Mouse (Mus musculus) liver, embryonic 13.5 days (tissue): Measurements from ENCODE around the gene Serpinb6a. TPM values are rescaled to one million over a fixed set of nuclear protein-coding genes. Genes with fewer than 3 reads are reported as not detected.

Experiments used
- ATAC-seq: fragments of 200-750 bp; cut with Nextera tagmentation; 2 replicates; pipeline ENCODE4 v1.8.0; 2017; ENCODE audit warnings: low read depth, mild to moderate bottlenecking, moderate number of reproducible peaks, moderate library complexity
- DNase-seq: peaks from one replicate; pipeline ENCODE4 v3.0.0; 2022
- H3K27ac ChIP-seq: fragments of 300-500 bp; sonication (generic); 2 replicates; pipeline ENCODE4 v1.5.1; 2015; ENCODE audit warnings: moderate library complexity, mild to moderate bottlenecking, inconsistent platforms
- H3K27me3 ChIP-seq: fragments of 300-500 bp; sonication (generic); 2 replicates; pipeline ENCODE4 v1.6.1; 2015; ENCODE audit warnings: mild to moderate bottlenecking, inconsistent platforms
- H3K36me3 ChIP-seq: fragments of 300-500 bp; sonication (generic); 2 replicates; pipeline ENCODE4 v1.6.1; 2015; ENCODE audit warnings: mild to moderate bottlenecking, inconsistent platforms
- H3K4me1 ChIP-seq: fragments of 300-500 bp; sonication (generic); replicated peaks from 2 replicates; pipeline ENCODE4 v1.6.1; 2015; ENCODE audit warnings: inconsistent platforms
- H3K4me2 ChIP-seq: fragments of 300-500 bp; sonication (generic); 2 replicates; pipeline ENCODE4 v1.6.1; 2015; ENCODE audit warnings: inconsistent platforms, mild to moderate bottlenecking, moderate library complexity
- H3K4me3 ChIP-seq: fragments of 300-500 bp; sonication (generic); replicated peaks from 2 replicates; pipeline ENCODE4 v1.5.1; 2015; ENCODE audit warnings: mild to moderate bottlenecking, inconsistent platforms
- H3K9ac ChIP-seq: fragments of 300-500 bp; sonication (generic); 2 replicates; pipeline ENCODE4 v1.6.1; 2015; ENCODE audit warnings: mild to moderate bottlenecking, inconsistent platforms
- H3K9me3 ChIP-seq: fragments of 300-500 bp; sonication (generic); replicated peaks from 2 replicates; pipeline ENCODE4 v1.6.1; 2016; ENCODE audit warnings: inconsistent platforms
- WGBS: fragments of 180-500 bp; shearing (Covaris S2); methylation state at CpG from one replicate; pipeline ENCODE4 v1.1.7; 2015; ENCODE audit not compliant: insufficient replicate concordance; 5-methylcytosine and 5-hydroxymethylcytosine counted together
- polyA plus RNA-seq: library from polyadenylated mRNA; unstranded; fragments of >200 nt; fragmentation: Nextera tagmentation; extraction: Ambion mirVana; gene quantifications from 2 replicates; pipeline ENCODE4 v1.2.1, GENCODE M21; 2015

The Serpinb6a gene
- polyA plus RNA-seq, 1 experiment from 2014 or later, result 14.2 TPM

DNA sequence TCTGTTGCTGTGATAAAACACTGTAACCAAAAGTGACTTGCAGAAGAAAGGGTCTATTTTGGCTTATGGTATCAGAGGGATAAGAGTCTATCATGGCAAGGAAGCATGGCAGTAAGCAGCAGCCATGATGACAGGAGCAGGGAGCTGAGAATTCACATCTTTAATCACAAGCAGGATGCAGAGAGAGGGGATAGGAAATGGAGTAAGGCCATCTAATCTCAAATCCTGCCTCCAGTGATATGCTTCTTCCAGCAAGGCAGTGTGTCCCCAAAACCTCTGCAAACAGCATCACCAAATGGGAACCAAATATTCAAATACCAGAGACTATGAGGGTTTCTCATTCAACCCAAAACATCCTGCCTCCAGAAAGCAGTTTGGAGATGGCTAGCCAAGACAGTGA lies 36.0 kb downstream of the Serpinb6a start:
- H3K36me3 ChIP-seq, result 0 out of 2 replicates have a peak, but pooled peaks cover 4% of the 10 kb centered on the region
- no peaks in the 10 kb centered on the region for H3K9me3 ChIP-seq
- no peak for ATAC-seq
- H3K4me3 ChIP-seq, result no peak overlapping the region
- no peaks in the 10 kb centered on the region for H3K27me3 ChIP-seq
- no peak overlapping the region for H3K27ac ChIP-seq
- H3K4me1 ChIP-seq, result peaks cover 25% of the 10 kb centered on the region
- DNase-seq, result no peak
- H3K4me2 ChIP-seq, result no peak overlapping the region
- H3K9ac ChIP-seq, result no peak overlapping the region

- no peak overlapping the region; the same call in 1 of the 2 replicates for H3K27ac ChIP-seq
Observed at GRCm38 (mm10) chr13:33966025-33966412, 36.6 kb downstream of the Serpinb6a start.

GRCm38 (mm10) chr13:33965056-33966024 lies 37.3 kb downstream of the Serpinb6a start:
- peak overlapping the region; percentile 74 for H3K9ac ChIP-seq

More at GRCm38 (mm10) chr13:33966025-33966412, 36.6 kb downstream of the Serpinb6a start:
- Histone ChIP-seq H3K4me3 (peak overlapping the region; percentile 69), H3K9me3 (no peaks in the 10 kb centered on the region), H3K4me2 (peak overlapping the region; percentile 80), H3K27me3 (no peaks in the 10 kb centered on the region), H3K36me3 (0 out of 2 replicates have a peak, but pooled peaks cover 4% of the 10 kb centered on the region), H3K9ac (peak overlapping the region; percentile 74), H3K4me1 (peaks cover 25% of the 10 kb centered on the region)
- WGBS, result 45% methylated on average over 4 of the region's 4 CpGs
- no peak for ATAC-seq
- no peak for DNase-seq

DNA sequence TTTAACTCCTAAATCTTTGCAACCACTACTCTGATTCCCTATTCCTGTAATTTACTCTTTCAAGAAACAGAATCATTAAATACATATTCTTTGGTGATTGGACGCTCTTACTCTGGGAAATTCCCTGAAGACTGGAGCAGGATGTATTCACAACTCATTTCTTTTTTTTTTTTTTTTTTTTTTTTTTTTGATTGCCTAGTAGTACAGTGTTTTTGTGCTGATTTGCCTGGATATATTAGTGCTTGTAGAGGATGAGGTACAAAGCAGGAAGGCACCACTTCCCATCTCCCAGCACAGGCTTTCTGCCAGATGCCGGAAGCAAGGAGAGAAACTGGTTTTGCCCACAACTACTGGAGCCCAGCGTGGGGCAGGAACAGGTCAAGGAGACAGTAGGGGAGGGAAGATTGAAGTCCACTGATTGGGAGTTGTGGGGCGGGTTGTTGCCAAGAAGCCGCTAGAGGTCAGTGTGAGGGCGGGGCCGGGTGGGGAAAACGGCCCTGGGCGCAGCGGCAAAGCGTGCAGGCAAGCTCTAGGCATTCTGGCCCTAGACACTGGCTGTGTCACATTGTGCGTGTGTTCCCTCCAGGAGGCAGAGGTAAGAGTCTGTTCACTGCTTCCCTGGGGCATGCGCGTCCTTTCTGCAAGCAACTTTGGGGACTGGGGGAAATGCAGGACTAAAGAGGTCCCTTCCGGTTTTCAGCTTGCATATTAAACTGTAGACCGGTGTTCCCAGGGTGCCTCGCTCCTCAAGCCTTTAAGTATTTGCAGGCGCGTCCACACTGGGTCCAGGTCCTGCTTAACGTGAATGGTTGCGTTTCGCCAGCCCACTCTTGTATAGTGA lies 38.2 kb downstream of the Serpinb6a start, which contains the start of gene Nqo2:
Nqo2 (plus strand) TSS at position 482 of the 841 bp plus-strand sequence.
- ATAC-seq, result peak; percentile 81
- DNase-seq, result peak; percentile 44
- no peaks in the 10 kb centered on the region for H3K27me3 ChIP-seq
- H3K4me1 ChIP-seq, result peaks cover 25% of the 10 kb centered on the region
- H3K4me2 ChIP-seq, result peak within 1 kb of the TSS; percentile 80
- H3K9me3 ChIP-seq, result no peaks in the 10 kb centered on the region
- peak within 1 kb of the TSS; percentile 74 for H3K9ac ChIP-seq
- H3K4me3 ChIP-seq, result peak within 1 kb of the TSS; percentile 69
- 2% methylated on average over 22 of the region's 22 CpGs for WGBS
- no peaks in the 10 kb centered on the region for H3K36me3 ChIP-seq
- peak within 1 kb of the TSS; percentile 81 for H3K27ac ChIP-seq

More at GRCm38 (mm10) chr13:33965056-33966024, 37.3 kb downstream of the Serpinb6a start:
- peak overlapping the region; percentile 69 for H3K4me3 ChIP-seq
- DNase-seq, result peak; percentile 37
- H3K36me3 ChIP-seq, result no peaks in the 10 kb centered on the region
- H3K4me1 ChIP-seq, result peaks cover 25% of the 10 kb centered on the region
- H3K27ac ChIP-seq, result peak overlapping the region; percentile 81
- H3K4me2 ChIP-seq, result peak overlapping the region; percentile 80
- 7% methylated on average over 14 of the region's 14 CpGs for WGBS
- ATAC-seq, result peak; percentile 83
- no peaks in the 10 kb centered on the region for H3K27me3 ChIP-seq
- no peaks in the 10 kb centered on the region for H3K9me3 ChIP-seq

DNA sequence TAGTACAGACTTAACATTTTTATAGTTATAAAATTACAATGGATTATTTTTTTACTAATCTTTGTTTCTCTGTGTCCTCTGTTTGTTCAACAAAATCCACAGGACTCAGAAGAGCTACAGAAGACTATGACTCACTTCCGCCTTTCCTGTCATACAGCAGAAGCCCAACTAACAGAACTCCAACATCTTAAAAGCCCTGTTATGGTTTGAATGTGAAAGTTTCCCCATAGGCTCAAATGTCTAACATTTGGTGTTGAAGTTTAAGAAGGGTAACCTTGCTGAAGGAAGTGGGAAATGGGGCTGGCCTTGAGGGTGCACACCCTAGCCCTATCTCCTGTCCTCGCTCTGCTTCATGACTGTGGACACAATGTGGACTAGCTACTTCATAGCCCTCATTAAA lies 42.8 kb downstream of the Serpinb6a start:
- H3K9me3 ChIP-seq, result no peaks in the 10 kb centered on the region
- no peaks in the 10 kb centered on the region for H3K4me1 ChIP-seq
- H3K36me3 ChIP-seq, result no peaks in the 10 kb centered on the region
- WGBS, result 74% methylated on average over 2 of the region's 2 CpGs
- H3K9ac ChIP-seq, result no peak overlapping the region
- no peak overlapping the region for H3K27ac ChIP-seq
- no peak for DNase-seq
- no peak for ATAC-seq
- H3K4me2 ChIP-seq, result no peak overlapping the region
- H3K4me3 ChIP-seq, result no peak overlapping the region
- H3K27me3 ChIP-seq, result no peaks in the 10 kb centered on the region

GRCm38 (mm10) chr13:33956571-33957421 lies 45.8 kb downstream of the Serpinb6a start:
- 31% methylated on average over 6 of the region's 6 CpGs for WGBS
- ATAC-seq, result no peak
- no peak overlapping the region for H3K4me3 ChIP-seq
- H3K27me3 ChIP-seq, result no peaks in the 10 kb centered on the region
- no peak overlapping the region for H3K9ac ChIP-seq
- no peaks in the 10 kb centered on the region for H3K4me1 ChIP-seq
- no peak overlapping the region for H3K27ac ChIP-seq
- H3K9me3 ChIP-seq, result no peaks in the 10 kb centered on the region
- no peaks in the 10 kb centered on the region for H3K36me3 ChIP-seq
- H3K4me2 ChIP-seq, result no peak overlapping the region
- peak; percentile 9 for DNase-seq

DNA sequence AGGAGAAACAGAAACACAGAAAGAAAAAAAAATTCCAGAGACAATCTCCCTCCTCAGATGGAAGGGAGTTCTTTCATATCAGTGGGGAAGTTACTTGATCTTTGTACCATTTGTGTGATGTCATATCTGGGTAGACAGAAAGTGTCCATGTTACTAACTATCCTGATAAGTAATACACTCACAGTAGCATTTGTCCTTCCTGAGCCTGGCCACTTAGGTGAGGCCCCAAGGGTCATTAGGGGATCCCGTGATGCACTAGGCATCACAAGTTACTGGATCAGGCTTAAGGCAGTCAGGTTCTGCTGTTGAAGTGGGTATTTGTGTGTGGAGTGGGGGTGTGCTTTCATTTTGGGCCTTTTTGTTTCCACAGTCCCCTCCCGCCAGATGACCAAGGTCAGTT lies 49.6 kb downstream of the Serpinb6a start:
- H3K36me3 ChIP-seq, result no peaks in the 10 kb centered on the region
- no peak for DNase-seq
- no peaks in the 10 kb centered on the region for H3K27me3 ChIP-seq
- no peaks in the 10 kb centered on the region for H3K4me1 ChIP-seq
- H3K4me3 ChIP-seq, result no peak overlapping the region
- 47% methylated on average over 2 of the region's 2 CpGs for WGBS
- H3K9me3 ChIP-seq, result no peaks in the 10 kb centered on the region
- no peak overlapping the region for H3K27ac ChIP-seq
- H3K9ac ChIP-seq, result no peak overlapping the region
- no peak overlapping the region for H3K4me2 ChIP-seq
- ATAC-seq, result no peak

GRCm38 (mm10) chr13:33952075-33952449 lies 50.5 kb downstream of the Serpinb6a start:
- no peaks in the 10 kb centered on the region for H3K4me1 ChIP-seq
- H3K36me3 ChIP-seq, result no peaks in the 10 kb centered on the region
- H3K4me2 ChIP-seq, result no peak overlapping the region
- no peaks in the 10 kb centered on the region for H3K27me3 ChIP-seq
- DNase-seq, result no peak
- no peak overlapping the region for H3K9ac ChIP-seq
- no peaks in the 10 kb centered on the region for H3K9me3 ChIP-seq
- H3K27ac ChIP-seq, result no peak overlapping the region
- WGBS, result 42% methylated on average over 1 of the region's 1 CpGs
- no peak overlapping the region for H3K4me3 ChIP-seq
- no peak for ATAC-seq

- no peak overlapping the region for H3K4me3 ChIP-seq
- no peaks in the 10 kb centered on the region for H3K36me3 ChIP-seq
- H3K4me2 ChIP-seq, result no peak overlapping the region
- H3K4me1 ChIP-seq, result no peaks in the 10 kb centered on the region
- no peaks in the 10 kb centered on the region for H3K9me3 ChIP-seq
- 61% methylated on average over 4 of the region's 4 CpGs for WGBS
- H3K27me3 ChIP-seq, result no peaks in the 10 kb centered on the region
- DNase-seq (no peak), ATAC-seq (no peak)
- no peak overlapping the region for H3K27ac ChIP-seq
- H3K9ac ChIP-seq, result no peak overlapping the region
Observed at GRCm38 (mm10) chr13:33951308-33952074, 51.1 kb downstream of the Serpinb6a start.

DNA sequence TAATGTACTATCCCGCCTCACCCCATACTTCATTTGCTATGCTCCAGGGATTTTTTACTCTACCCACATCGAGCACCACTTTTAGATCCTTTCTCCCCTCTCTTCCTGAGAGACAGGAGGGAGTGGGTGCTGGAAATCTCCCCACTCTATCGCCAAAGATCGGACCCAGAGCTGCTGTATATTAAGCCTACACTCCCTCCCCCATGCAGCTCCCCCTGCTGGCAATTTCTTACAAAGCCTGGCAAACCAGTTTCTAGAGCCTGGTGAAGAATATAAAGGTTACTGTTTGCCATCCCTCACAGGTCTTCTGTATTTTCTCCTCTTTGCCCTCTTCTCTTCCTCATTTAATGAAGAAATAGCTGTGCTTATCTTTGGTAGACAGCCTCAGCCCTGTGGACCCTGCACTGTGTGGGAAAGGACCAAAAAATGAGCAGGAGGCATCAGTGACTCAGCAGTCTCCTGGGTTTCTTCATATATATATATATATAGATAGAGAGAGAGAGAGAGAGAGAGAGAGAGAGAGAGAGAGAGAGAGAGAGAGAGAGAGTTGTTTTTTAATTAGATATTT lies 60.3 kb downstream of the Serpinb6a start:
- H3K4me3 ChIP-seq, result no peak overlapping the region
- ATAC-seq (no peak), DNase-seq (peak; percentile 9)
- no peak overlapping the region for H3K9ac ChIP-seq
- no peaks in the 10 kb centered on the region for H3K27me3 ChIP-seq
- no peak overlapping the region for H3K27ac ChIP-seq
- no peaks in the 10 kb centered on the region for H3K9me3 ChIP-seq
- no peak overlapping the region for H3K4me2 ChIP-seq
- H3K36me3 ChIP-seq, result no peaks in the 10 kb centered on the region
- H3K4me1 ChIP-seq, result no peaks in the 10 kb centered on the region
- 38% methylated on average over 4 of the region's 4 CpGs for WGBS
